Mouse (Mus musculus): ENCODE measurements at regions not wholly inside any gene's neighbourhood (a gene's known extent, or its start where the extent isn't known, plus 50 kb on each side); places are given as distances from the start of the nearest gene placed in this dataset.

GRCm38 (mm10) chr6:147686927-147687326 is 211.3 kb downstream of the Ccdc91 start:
- peak in 1 of 2 experiments; percentile 2 for DNase-seq

GRCm38 (mm10) chr6:147698255-147698654 is 222.6 kb downstream of the Ccdc91 start:
- DNase-seq: no peak

- no peak for DNase-seq
Observed at GRCm38 (mm10) chr6:147699449-147699848, 223.8 kb downstream of the Ccdc91 start.

GRCm38 (mm10) chr6:147700629-147701028 is 225.0 kb downstream of the Ccdc91 start:
- no peak for DNase-seq

- DNase-seq: no peak
Observed at GRCm38 (mm10) chr6:147701956-147702355, 226.3 kb downstream of the Ccdc91 start.

- no peak for DNase-seq
Observed at GRCm38 (mm10) chr6:147704297-147704696, 228.7 kb downstream of the Ccdc91 start.

- no peak for DNase-seq
Observed at GRCm38 (mm10) chr6:147705936-147706335, 230.3 kb downstream of the Ccdc91 start.

- DNase-seq: no peak
Observed at GRCm38 (mm10) chr6:147706741-147707140, 231.1 kb downstream of the Ccdc91 start.

- DNase-seq: peak; percentile 4 to 52
Observed at GRCm38 (mm10) chr6:147718052-147718712, 242.6 kb downstream of the Ccdc91 start.

GRCm38 (mm10) chr6:147718713-147719490 is 243.3 kb downstream of the Ccdc91 start:
- no peak for DNase-seq

GRCm38 (mm10) chr6:147719539-147719938 is 243.9 kb downstream of the Ccdc91 start:
- DNase-seq: no peak

GRCm38 (mm10) chr6:147723336-147723735 is 247.7 kb downstream of the Ccdc91 start:
- no peak for DNase-seq

GRCm38 (mm10) chr6:147726987-147727386 is 251.4 kb downstream of the Ccdc91 start:
- no peak for DNase-seq

GRCm38 (mm10) chr6:147727644-147728533 is 252.3 kb downstream of the Ccdc91 start:
- no peak for DNase-seq

- no peak for DNase-seq
Observed at GRCm38 (mm10) chr6:147729721-147730120, 254.1 kb downstream of the Ccdc91 start.

GRCm38 (mm10) chr6:147738621-147739325 is 263.1 kb downstream of the Ccdc91 start:
- DNase-seq: peak; percentile 40 to 42

GRCm38 (mm10) chr6:147741446-147741845 is 265.8 kb downstream of the Ccdc91 start:
- no peak for DNase-seq

- no peak for DNase-seq
Observed at GRCm38 (mm10) chr6:147744081-147744480, 268.5 kb downstream of the Ccdc91 start.

GRCm38 (mm10) chr6:147745690-147746089 is 270.1 kb downstream of the Ccdc91 start:
- no peak for DNase-seq

GRCm38 (mm10) chr6:147747945-147748344 is 272.3 kb downstream of the Ccdc91 start:
- no peak for DNase-seq

GRCm38 (mm10) chr6:147752301-147752700 is 276.7 kb downstream of the Ccdc91 start:
- DNase-seq: peak; percentile 28 to 63

GRCm38 (mm10) chr6:147753828-147754227 is 278.2 kb downstream of the Ccdc91 start:
- no peak for DNase-seq
